ENCODE assay signal across 8 mouse cellular contexts in genomic region chr6:83179390-83180117, GRCm38 (mm10). TPM values are rescaled to one million over a fixed set of nuclear protein-coding genes. Genes with fewer than 3 reads are reported as not detected.
A peak's percentile ranks its signal among the peaks of the same experiment; 100 is the strongest.
DNase-seq lines count a peak whose midpoint lies in the region; ATAC-seq and TF ChIP-seq lines count a peak whose summit lies in the region.

No protein-coding gene starts in this region.

- no peak for TF ChIP-seq CTCF in cortical plate, adult 2 months (IDR thresholded peaks at IDR 0.05; ENCODE audit: extremely low read depth, insufficient read depth, low read length)

- H3K36me3 ChIP-seq in neural tube, embryonic 15.5 days = peaks cover 25% of the 10 kb centered on the region

- peak overlapping the region; percentile 75 for H3K9ac ChIP-seq in neural tube, embryonic 15.5 days (replicated peaks)

- H3K9me3 ChIP-seq in neural tube, embryonic 15.5 days (replicated peaks) = no peaks in the 10 kb centered on the region

- H3K4me1 ChIP-seq in cortical plate, adult 2 months (ENCODE audit: control insufficient read depth, insufficient read depth, low read length) = peaks cover 4% of the 10 kb centered on the region; the same call in 1 of the 2 replicates
- H3K4me1 ChIP-seq in neural tube, embryonic 15.5 days = peaks cover 25% of the 10 kb centered on the region

- intact Hi-C loops in heart, postnatal 10 days (cut with DNase I) = no loop called here
- intact Hi-C loops in left cerebral cortex, postnatal 4 days (cut with DNase I) = no loop called here

- peak; percentile 88 for ATAC-seq in neural tube, embryonic 15.5 days (ENCODE audit: low FRiP score)
- ATAC-seq in inflammation-experienced regulatory T-cells, adult 6 months = no peak

- 12% methylated on average over 12 of the region's 12 CpGs for WGBS in neural tube, embryonic 15.5 days

- DNase-seq in kidney, postnatal 14 days = peak; percentile 27
- DNase-seq in kidney, adult 18-20 months = no peak
- DNase-seq in heart, postnatal 10 days = peak; percentile 24 to 44
- peak; percentile 48 for DNase-seq in left cerebral cortex, postnatal 4 days
- no peak for DNase-seq in thymus, postnatal 14 days

- H3K27me3 ChIP-seq in neural tube, embryonic 15.5 days (replicated peaks) = no peaks in the 10 kb centered on the region

- peak overlapping the region; percentile 53 for H3K27ac ChIP-seq in cortical plate, adult 2 months (ENCODE audit: insufficient read depth, low read length)
- H3K27ac ChIP-seq in neural tube, embryonic 15.5 days (replicated peaks) = peak overlapping the region; percentile 73; the same call in 1 of the 2 replicates

- H3K4me3 ChIP-seq in cortical plate, adult 2 months (ENCODE audit: insufficient read depth, low read length) = peak overlapping the region; percentile 92
- peak overlapping the region; percentile 53 for H3K4me3 ChIP-seq in neural tube, embryonic 15.5 days (replicated peaks)

- H3K4me2 ChIP-seq in neural tube, embryonic 15.5 days = peak overlapping the region; percentile 73

- TF ChIP-seq POLR2A in cortical plate, adult 2 months (IDR thresholded peaks at IDR 0.05; ENCODE audit: extremely low read depth, insufficient read depth, low read length) = peak; percentile 87

RNA-seq across cellular contexts. Expression of gene Dctn1, which starts 13.8 kb away (rescaled TPM):
- 332 and 350 TPM in 2 replicates for polyA plus RNA-seq in cortical plate, adult 2 months (2012; rRNA removed)
- 100 to 1,000 TPM; 121 to 127 TPM for total RNA-seq in heart, postnatal 10 days (2021)
- 100 to 1,000 TPM; 319 to 327 TPM for total RNA-seq in left cerebral cortex, postnatal 4 days (2021)
- polyA plus RNA-seq in neural tube, embryonic 15.5 days (2015; fragmentation: Nextera tagmentation; extraction: Ambion mirVana) = 149 and 153 TPM in 2 replicates
- polyA plus RNA-seq in inflammation-experienced regulatory T-cells, adult 6 months (2017; shearing (Covaris generic)) = 10 to 100 TPM; 15.5 to 21.0 (median 16.1) TPM

RNA-seq across cellular contexts. Expression of gene 1700003E16Rik, which starts 23.4 kb away (rescaled TPM):
- 29.7 and 31.4 TPM in 2 replicates for polyA plus RNA-seq in cortical plate, adult 2 months (2012; rRNA removed)
- under 1 TPM in 1 of 2 experiments, not detected in 1; 0.12 TPM for total RNA-seq in heart, postnatal 10 days (2021)
- total RNA-seq in left cerebral cortex, postnatal 4 days (2021) = 10 to 100 TPM; 13.3 to 16.9 TPM
- polyA plus RNA-seq in neural tube, embryonic 15.5 days (2015; fragmentation: Nextera tagmentation; extraction: Ambion mirVana) = 7.9 and 8.2 TPM in 2 replicates
- polyA plus RNA-seq in inflammation-experienced regulatory T-cells, adult 6 months (2017; shearing (Covaris generic)) = not detected

RNA-seq across cellular contexts. Expression of gene Wdr54, which starts 23.4 kb away (rescaled TPM):
- polyA plus RNA-seq in cortical plate, adult 2 months (2012; rRNA removed) = 29.0 and 34.1 TPM in 2 replicates
- 1 to 10 TPM; 1.7 to 1.8 TPM for total RNA-seq in heart, postnatal 10 days (2021)
- 10 to 100 TPM; 20.1 to 24.3 TPM for total RNA-seq in left cerebral cortex, postnatal 4 days (2021)
- 14.7 and 18.6 TPM in 2 replicates for polyA plus RNA-seq in neural tube, embryonic 15.5 days (2015; fragmentation: Nextera tagmentation; extraction: Ambion mirVana)
- polyA plus RNA-seq in inflammation-experienced regulatory T-cells, adult 6 months (2017; shearing (Covaris generic)) = under 1 TPM in 2 of 3 experiments, not detected in 1; 0.19 to 0.48 TPM

RNA-seq across cellular contexts. Expression of gene Slc4a5, which starts 40.1 kb away (rescaled TPM):
- polyA plus RNA-seq in cortical plate, adult 2 months (2012; rRNA removed) = 0.06 and 0.35 TPM in 2 replicates
- not detected for total RNA-seq in heart, postnatal 10 days (2021)
- under 1 TPM; 0.46 to 0.52 TPM for total RNA-seq in left cerebral cortex, postnatal 4 days (2021)
- polyA plus RNA-seq in neural tube, embryonic 15.5 days (2015; fragmentation: Nextera tagmentation; extraction: Ambion mirVana) = 0.27 and 0.57 TPM in 2 replicates
- polyA plus RNA-seq in inflammation-experienced regulatory T-cells, adult 6 months (2017; shearing (Covaris generic)) = under 1 TPM in 2 of 3 experiments, not detected in 1; 0.49 to 0.59 TPM

RNA-seq across cellular contexts. Expression of gene Rtkn, which starts 44.3 kb away (rescaled TPM):
- 163 and 169 TPM in 2 replicates for polyA plus RNA-seq in cortical plate, adult 2 months (2012; rRNA removed)
- total RNA-seq in heart, postnatal 10 days (2021) = 10 to 100 TPM; 10.7 to 11.7 TPM
- total RNA-seq in left cerebral cortex, postnatal 4 days (2021) = 10 to 100 TPM; 12.3 to 15.2 TPM
- 17.1 and 23.7 TPM in 2 replicates for polyA plus RNA-seq in neural tube, embryonic 15.5 days (2015; fragmentation: Nextera tagmentation; extraction: Ambion mirVana)
- 1 to 10 TPM in 1 of 3 experiments, not detected in 2; 3.7 TPM for polyA plus RNA-seq in inflammation-experienced regulatory T-cells, adult 6 months (2017; shearing (Covaris generic))

Comparison
In these comparisons a context has a peak if more than half of its experiments do, and no peak if none do; other contexts are left out.
1. DNase-seq: peak in kidney, postnatal 14 days (single experiment), heart, postnatal 10 days (2 of 2) and left cerebral cortex, postnatal 4 days (single experiment); none in kidney, adult 18-20 months (single experiment) and thymus, postnatal 14 days (single experiment).
2. RNA of gene Wdr54, which starts 23.4 kb away (polyA plus RNA-seq): 29.0 to 34.1 TPM in cortical plate, adult 2 months and 14.7 to 18.6 TPM in neural tube, embryonic 15.5 days; 0.19 to 0.48 TPM in inflammation-experienced regulatory T-cells, adult 6 months; every median in the first group is over 10 times any median in the second.